Comparison of ENCODE assay signal across 11 mouse cellular contexts in genomic region chr4:129754742-129755141, GRCm38 (mm10). TPM values are rescaled to one million over a fixed set of nuclear protein-coding genes. Genes with fewer than 3 reads are reported as not detected.
DNase-seq lines count a peak whose midpoint lies in the region; ATAC-seq and TF ChIP-seq lines count a peak whose summit lies in the region.
"Had no signal": no experiment of that assay in that cellular context is flagged by ENCODE, and none has a peak within 500 bp of the region (broad histone marks: within the 10 kb centered on the region; RNA-seq: fewer than 3 reads in every experiment).

No protein-coding gene starts in this region.

- WGBS in midbrain, embryonic 10.5 days, result 57% methylated on average over 3 of the region's 3 CpGs

- peaks cover 13% of the 10 kb centered on the region for H3K4me1 ChIP-seq in midbrain, embryonic 10.5 days

- no peaks in the 10 kb centered on the region for H3K36me3 ChIP-seq in midbrain, embryonic 10.5 days
- H3K36me3 ChIP-seq: hindbrain, embryonic 10.5 days; limb, embryonic 10.5 days had no signal

- H3K27ac ChIP-seq in left cerebral cortex, adult 2 months, result no peak overlapping the region
- H3K27ac ChIP-seq in midbrain, embryonic 10.5 days (replicated peaks), result no peak overlapping the region
- H3K27ac ChIP-seq: hindbrain, embryonic 10.5 days; limb, embryonic 10.5 days had no signal

- peak; percentile 72 for ATAC-seq in activated CD4-positive, CD25-positive, alpha-beta regulatory T cell, adult 4 months
- ATAC-seq in neutrophil, adult 5-6 weeks (ENCODE audit: extremely low read depth, insufficient number of reproducible peaks, low FRiP score, poor library complexity, severe bottlenecking), result peak; percentile 83

- no peak overlapping the region for H3K4me3 ChIP-seq in left cerebral cortex, adult 2 months
- H3K4me3 ChIP-seq in midbrain, embryonic 10.5 days, result no peak overlapping the region
- H3K4me3 ChIP-seq: hindbrain, embryonic 10.5 days; limb, embryonic 10.5 days had no signal

- intact Hi-C loops in left cerebral cortex, adult 2 months (cut with DNase I), result no loop called here

- no peak for TF ChIP-seq CTCF in left cerebral cortex, adult 2 months (IDR thresholded peaks at IDR 0.05)

- no peaks in the 10 kb centered on the region for H3K9me3 ChIP-seq in midbrain, embryonic 10.5 days (replicated peaks)
- H3K9me3 ChIP-seq: hindbrain, embryonic 10.5 days; limb, embryonic 10.5 days had no signal

- 0 out of 2 replicates have a peak, but pooled peaks cover 8% of the 10 kb centered on the region for H3K27me3 ChIP-seq in midbrain, embryonic 10.5 days (ENCODE audit: low read depth, poor library complexity, severe bottlenecking)

- peak; percentile 54 to 56 for DNase-seq in spleen, adult 18-20 months
- no peak for DNase-seq in spleen, adult 12 weeks (ENCODE audit: low spot score)
- DNase-seq in embryo, embryonic 10 days (ENCODE audit: low spot score), result no peak
- DNase-seq in left cerebral cortex, adult 2 months (ENCODE audit: extremely low spot score in 1 of 2, low spot score in 2 of 2), result no peak
- DNase-seq in midbrain, embryonic 10.5 days (ENCODE audit: low spot score), result no peak
- DNase-seq: cerebellum, adult 8-10 months; kidney, postnatal 36 days had no signal

RNA-seq across cellular contexts. Expression of gene Khdrbs1, which starts 12.6 kb away (rescaled TPM):
- polyA plus RNA-seq in activated CD4-positive, CD25-positive, alpha-beta regulatory T cell, adult 4 months (2017; shearing (Covaris generic)), result 10 to 100 TPM; 34.4 to 34.7 TPM
- total RNA-seq in neutrophil, adult 5-6 weeks (2017), result 102 and 104 TPM in 2 replicates
- 10 to 100 TPM; 89.7 to 92.6 TPM for total RNA-seq in left cerebral cortex, adult 2 months (2021)
- 152 and 162 TPM in 2 replicates for polyA plus RNA-seq in midbrain, embryonic 10.5 days (2016; fragmentation: Nextera tagmentation; extraction: Ambion mirVana)

RNA-seq across cellular contexts. Expression of gene Ptp4a2, which starts 56.3 kb away (rescaled TPM):
- 1,000 to 10,000 TPM; 1,863 to 2,031 TPM for polyA plus RNA-seq in activated CD4-positive, CD25-positive, alpha-beta regulatory T cell, adult 4 months (2017; shearing (Covaris generic))
- 328 and 348 TPM in 2 replicates for total RNA-seq in neutrophil, adult 5-6 weeks (2017)
- total RNA-seq in left cerebral cortex, adult 2 months (2021), result 100 to 1,000 TPM; 126 to 131 TPM
- 307 and 309 TPM in 2 replicates for polyA plus RNA-seq in midbrain, embryonic 10.5 days (2016; fragmentation: Nextera tagmentation; extraction: Ambion mirVana)

RNA-seq across cellular contexts. Expression of gene Tmem39b, which starts 58.1 kb away (rescaled TPM):
- polyA plus RNA-seq in activated CD4-positive, CD25-positive, alpha-beta regulatory T cell, adult 4 months (2017; shearing (Covaris generic)), result 10 to 100 TPM in 1 of 2 experiments, 1 to 10 TPM in 1; 7.6 to 15.6 TPM
- 4.4 and 5.0 TPM in 2 replicates for total RNA-seq in neutrophil, adult 5-6 weeks (2017)
- total RNA-seq in left cerebral cortex, adult 2 months (2021), result 10 to 100 TPM; 14.5 to 14.9 TPM
- polyA plus RNA-seq in midbrain, embryonic 10.5 days (2016; fragmentation: Nextera tagmentation; extraction: Ambion mirVana), result 15.1 and 17.4 TPM in 2 replicates

Comparison
In these comparisons a context has a peak if more than half of its experiments do, and no peak if none do; other contexts are left out.
1. DNase-seq: peak in spleen, adult 18-20 months (2 of 2); none in spleen, adult 12 weeks (single experiment), embryo, embryonic 10 days (single experiment), left cerebral cortex, adult 2 months (0 of 2) and midbrain, embryonic 10.5 days (single experiment).